Comparison of ENCODE assay signal across 24 mouse cellular contexts in the genomic region with DNA sequence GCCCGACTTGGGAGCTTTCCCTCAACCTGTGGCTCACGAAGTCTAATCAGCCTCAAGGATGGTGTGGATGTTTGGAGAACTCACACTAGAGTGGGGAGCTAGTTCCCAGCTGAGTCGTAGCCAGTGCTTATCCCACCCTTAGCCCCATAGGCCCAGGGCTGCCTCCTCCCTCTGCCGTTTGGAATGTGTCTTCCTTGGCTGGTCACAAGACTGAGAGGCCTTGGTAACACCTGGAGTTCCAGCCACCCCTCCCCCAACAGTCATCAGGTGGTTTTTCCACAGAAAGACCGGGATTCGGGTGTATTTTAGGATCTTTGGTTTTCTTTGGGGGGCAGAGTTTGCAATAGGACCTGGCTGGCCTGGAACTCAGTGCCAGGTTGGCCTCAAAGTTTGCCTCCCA. TPM values are rescaled to one million over a fixed set of nuclear protein-coding genes. Genes with fewer than 3 reads are reported as not detected.
"Had no signal": no experiment of that assay in that cellular context is flagged by ENCODE, and none has a peak within 500 bp of the region (broad histone marks: within the 10 kb centered on the region; RNA-seq: fewer than 3 reads in every experiment).

No protein-coding gene starts in this region.

- H3K9ac ChIP-seq: lung, embryonic 14.5 days; midbrain, embryonic 12.5 days; neural tube, embryonic 13.5 days; neural tube, embryonic 15.5 days; stomach, embryonic 15.5 days had no signal

- H3K27ac ChIP-seq: midbrain, embryonic 10.5 days; midbrain, embryonic 12.5 days; neural tube, embryonic 13.5 days; neural tube, embryonic 15.5 days; stomach, embryonic 15.5 days; stomach, postnatal 0 days had no signal

- DNase-seq: lung, adult 18-20 months; lung, embryonic 14.5 days; lung, postnatal 10 days; lung, postnatal 4 days; midbrain, embryonic 14.5 days; retina, postnatal 1 day; right cerebral cortex, adult 18-20 months; right cerebral cortex, postnatal 25 days; right cerebral cortex, postnatal 4 days; spleen, adult 18-20 months; thymus, adult 2 months; thymus, postnatal 25 days; thymus, postnatal 4 days had no signal

- ATAC-seq: midbrain, embryonic 16.5 days had no signal

- H3K36me3 ChIP-seq: midbrain, embryonic 10.5 days; midbrain, embryonic 12.5 days; neural tube, embryonic 13.5 days; neural tube, embryonic 15.5 days; stomach, embryonic 15.5 days had no signal

- H3K4me3 ChIP-seq: midbrain, embryonic 10.5 days; midbrain, embryonic 12.5 days; myocyte; neural tube, embryonic 13.5 days; neural tube, embryonic 15.5 days; stomach, embryonic 15.5 days had no signal

- H3K9me3 ChIP-seq: midbrain, embryonic 10.5 days; midbrain, embryonic 12.5 days; neural tube, embryonic 13.5 days; neural tube, embryonic 15.5 days; stomach, embryonic 15.5 days had no signal

- H3K4me2 ChIP-seq: lung, embryonic 14.5 days; midbrain, embryonic 12.5 days; neural tube, embryonic 13.5 days; neural tube, embryonic 15.5 days; stomach, embryonic 15.5 days had no signal

RNA-seq across cellular contexts. Expression of a gene that starts 7.7 kb away (rescaled TPM):
- total RNA-seq: megakaryocyte-erythroid progenitor cell, adult 5-6 weeks had no signal
- polyA plus RNA-seq: midbrain, embryonic 14.5 days; neural tube, embryonic 11.5 days had no signal

RNA-seq across cellular contexts. Expression of a gene that starts 33.0 kb away (rescaled TPM):
- total RNA-seq: megakaryocyte-erythroid progenitor cell, adult 5-6 weeks had no signal

RNA-seq across cellular contexts. Expression of a gene that starts 35.7 kb away (rescaled TPM):
- total RNA-seq: megakaryocyte, adult 5-6 weeks; megakaryocyte-erythroid progenitor cell, adult 5-6 weeks had no signal
- polyA plus RNA-seq: lung, embryonic 14.5 days had no signal
